Mouse (Mus musculus): ENCODE measurements around the gene Ppa2.

DNA sequence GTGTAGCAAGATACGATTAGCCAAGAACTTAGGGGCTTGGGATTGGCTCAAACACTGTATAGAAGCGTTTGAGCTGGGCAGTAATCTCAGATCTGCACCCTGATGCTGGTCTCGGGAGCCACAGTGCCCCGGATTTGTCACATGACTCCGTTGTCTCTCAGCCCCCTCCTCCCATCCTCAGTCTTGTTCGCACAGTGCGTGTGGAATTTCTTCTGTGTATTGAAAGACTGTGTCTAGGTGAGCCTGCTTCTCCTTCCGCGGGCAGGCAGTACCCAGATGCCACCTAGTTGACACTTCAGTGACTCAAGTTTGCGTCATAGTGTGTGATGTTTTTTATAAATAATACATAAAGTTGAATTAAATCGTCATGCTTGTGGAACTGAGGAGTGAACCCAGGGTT, 71.6 kb downstream of the Ppa2 start:
- TF ChIP-seq POLR2A (IDR thresholded peaks at IDR 0.05; ENCODE audit: insufficient read length, low read depth) (no peak), MYOG (IDR thresholded peaks at IDR 0.05; ENCODE audit: control insufficient read depth in 1 of 3, insufficient read depth in 1 of 3, insufficient read length in 2 of 3, low read depth in 2 of 3) (no peak)
